Mouse (Mus musculus) MEL (cell line): ENCODE results near the gene Samd8. TPM values are rescaled to one million over a fixed set of nuclear protein-coding genes. Genes with fewer than 3 reads are reported as not detected.

Experiments
- DNase-seq: peaks from one replicate; pipeline ENCODE4 v3.0.0; 2011; ENCODE audit warnings: low read depth, low spot score
- H3K27ac ChIP-seq: 2 replicates; pipeline ENCODE4 v1.5.1; 2012; ENCODE audit warnings: low read depth, mild to moderate bottlenecking, control low read depth, low read length, moderate library complexity; ENCODE audit not compliant: control insufficient read depth
- H3K27me3 ChIP-seq, 2 experiments: fragments of 150-350 bp in 1 of 2; sonication (generic) in 1 of 2; 2 replicates each; pipeline ENCODE4 v1.6.1; 2012; ENCODE audit warnings: low read length in 2 of 2, mild to moderate bottlenecking in 2 of 2, improper control_type of control experiment in 1 of 2, moderate library complexity in 1 of 2; ENCODE audit not compliant: insufficient read depth in 2 of 2, control insufficient read depth in 1 of 2
- H3K36me3 ChIP-seq, 2 experiments: 2 replicates each; pipeline ENCODE4 v1.6.1; 2012 to 2014; ENCODE audit warnings: low read length in 2 of 2, improper control_type of control experiment in 1 of 2, inconsistent platforms in 1 of 2, mild to moderate bottlenecking in 1 of 2; ENCODE audit not compliant: insufficient read depth in 2 of 2, control insufficient read depth in 1 of 2
- H3K4me1 ChIP-seq, 2 experiments: fragments of 150-350 bp in 1 of 2; sonication (generic) in 1 of 2; 2 replicates each; pipeline ENCODE4 v1.6.1; 2012; ENCODE audit warnings: low read length in 2 of 2, improper control_type of control experiment in 1 of 2, mild to moderate bottlenecking in 1 of 2; ENCODE audit not compliant: insufficient read depth in 2 of 2, control insufficient read depth in 1 of 2
- H3K4me3 ChIP-seq, 2 experiments: fragments of 150-350 bp in 1 of 2; sonication (generic) in 1 of 2; 2 replicates each; pipeline ENCODE4 v1.5.1; 2012; ENCODE audit warnings: low read depth in 2 of 2, low read length in 2 of 2, mild to moderate bottlenecking in 2 of 2, moderate library complexity in 2 of 2, control low read depth in 1 of 2, improper control_type of control experiment in 1 of 2; ENCODE audit not compliant: control insufficient read depth in 1 of 2, insufficient read depth in 1 of 2
- H3K79me2 ChIP-seq: 2 replicates; pipeline ENCODE4 v1.6.1; 2012; ENCODE audit warnings: mild to moderate bottlenecking, low read length, moderate library complexity; ENCODE audit not compliant: control insufficient read depth, poor library complexity, insufficient read depth
- H3K9ac ChIP-seq: 2 replicates; pipeline ENCODE4 v1.6.1; 2012; ENCODE audit warnings: low read depth, mild to moderate bottlenecking, control low read depth, low read length, moderate library complexity; ENCODE audit not compliant: control insufficient read depth, poor library complexity, severe bottlenecking
- H3K9me3 ChIP-seq: fragments of 150-350 bp; sonication (generic); replicated peaks from 2 replicates; pipeline ENCODE4 v1.6.1; 2012; ENCODE audit warnings: mild to moderate bottlenecking, low read length, improper control_type of control experiment, moderate library complexity; ENCODE audit not compliant: insufficient read depth
- CHD1 ChIP-seq: IDR thresholded peaks from 2 replicates; pipeline ENCODE4 v1.6.1; 2012; ENCODE audit warnings: low read depth, mild to moderate bottlenecking, inconsistent platforms, low read length, improper control_type of control experiment
- CTCF ChIP-seq, 3 experiments: IDR thresholded peaks in 2 of 3; conservative IDR thresholded peaks in 1 of 3; 2 replicates each; pipeline ENCODE4 v1.5.1; 2011 to 2012; ENCODE audit warnings: low read length in 3 of 3, low read depth in 2 of 3, mild to moderate bottlenecking in 2 of 3, improper control_type of control experiment in 1 of 3, inconsistent platforms in 1 of 3, mixed read lengths in 1 of 3, moderate library complexity in 1 of 3; ENCODE audit not compliant: control insufficient read depth in 1 of 3, insufficient read depth in 1 of 3, poor library complexity in 1 of 3, severe bottlenecking in 1 of 3
- E2F4 ChIP-seq: IDR thresholded peaks from 2 replicates; pipeline ENCODE4 v1.6.1; 2011; ENCODE audit warnings: low read depth, low read length, improper control_type of control experiment, borderline replicate concordance
- ELF1 ChIP-seq: IDR thresholded peaks from 2 replicates; pipeline ENCODE4 v1.6.1; 2014; ENCODE audit warnings: low read depth, mild to moderate bottlenecking, inconsistent platforms, low read length, improper control_type of control experiment, moderate library complexity
- EP300 ChIP-seq, 2 experiments: IDR thresholded peaks; 2 replicates each; pipeline ENCODE4 v1.6.1; 2011; ENCODE audit warnings: improper control_type of control experiment in 2 of 2, low read length in 2 of 2, low read depth in 1 of 2, mild to moderate bottlenecking in 1 of 2
- ETS1 ChIP-seq: IDR thresholded peaks from 2 replicates; pipeline ENCODE4 v1.6.1; 2012; ENCODE audit warnings: low read depth, mild to moderate bottlenecking, inconsistent platforms, low read length, improper control_type of control experiment, moderate library complexity
- GABPA ChIP-seq: IDR thresholded peaks from 2 replicates; pipeline ENCODE4 v1.6.1; 2012; ENCODE audit warnings: low read depth, mild to moderate bottlenecking, inconsistent platforms, low read length, improper control_type of control experiment, moderate library complexity
- KAT2A ChIP-seq: conservative IDR thresholded peaks from 2 replicates; pipeline ENCODE4 v1.6.1; 2012; ENCODE audit warnings: low read depth, low read length, improper control_type of control experiment, inconsistent platforms
- MAFK ChIP-seq: IDR thresholded peaks from 2 replicates; pipeline ENCODE4 v1.6.1; 2011; ENCODE audit warnings: low read depth, mild to moderate bottlenecking, low read length, improper control_type of control experiment, borderline replicate concordance
- MEF2A ChIP-seq: IDR thresholded peaks from 2 replicates; pipeline ENCODE4 v1.6.1; 2014; ENCODE audit warnings: low read depth, mild to moderate bottlenecking, inconsistent platforms, low read length, improper control_type of control experiment; ENCODE audit not compliant: poor library complexity, insufficient replicate concordance, severe bottlenecking; ENCODE audit errors: extremely low read depth
- MXI1 ChIP-seq: IDR thresholded peaks from 2 replicates; pipeline ENCODE4 v1.6.1; 2011; ENCODE audit warnings: mild to moderate bottlenecking, low read depth, low read length, improper control_type of control experiment
- NELFE ChIP-seq: IDR thresholded peaks from 2 replicates; pipeline ENCODE4 v1.6.1; 2011; ENCODE audit warnings: low read depth, low read length, improper control_type of control experiment
- POLR2A ChIP-seq, 2 experiments: IDR thresholded peaks; 2 replicates each; pipeline ENCODE4 v1.6.1; 2011 to 2012; ENCODE audit warnings: low read length in 2 of 2, mild to moderate bottlenecking in 2 of 2, control low read depth in 1 of 2, improper control_type of control experiment in 1 of 2, low read depth in 1 of 2, moderate library complexity in 1 of 2; ENCODE audit not compliant: control insufficient read depth in 1 of 2, insufficient read depth in 1 of 2, poor library complexity in 1 of 2
- POLR2AphosphoS2 ChIP-seq: IDR thresholded peaks from 2 replicates; pipeline ENCODE4 v1.6.1; 2011; ENCODE audit warnings: low read length, improper control_type of control experiment
- RAD21 ChIP-seq: IDR thresholded peaks from 2 replicates; pipeline ENCODE4 v1.6.1; 2011; ENCODE audit warnings: mild to moderate bottlenecking, low read depth, low read length, improper control_type of control experiment
- TAL1 ChIP-seq: IDR thresholded peaks from 2 replicates; pipeline ENCODE4 v1.6.1; 2012; ENCODE audit warnings: mild to moderate bottlenecking, inconsistent platforms, low read length, moderate library complexity, mixed read lengths
- TBP ChIP-seq: IDR thresholded peaks from 2 replicates; pipeline ENCODE4 v1.8.0; 2011; ENCODE audit warnings: low read depth, low read length, improper control_type of control experiment
- TCF12 ChIP-seq: IDR thresholded peaks from 2 replicates; pipeline ENCODE4 v1.6.1; 2014; ENCODE audit warnings: low read depth, mild to moderate bottlenecking, inconsistent platforms, low read length, improper control_type of control experiment, moderate library complexity
- UBTF ChIP-seq: IDR thresholded peaks from 2 replicates; pipeline ENCODE4 v1.6.1; 2012; ENCODE audit warnings: low read depth, mild to moderate bottlenecking, inconsistent platforms, low read length, improper control_type of control experiment, moderate library complexity, borderline replicate concordance; ENCODE audit not compliant: insufficient read depth
- USF1 ChIP-seq: IDR thresholded peaks from 2 replicates; pipeline ENCODE4 v1.6.1; 2014; ENCODE audit warnings: low read depth, mild to moderate bottlenecking, inconsistent platforms, low read length, improper control_type of control experiment, moderate library complexity
- USF2 ChIP-seq, 2 experiments: IDR thresholded peaks; 2 replicates each; pipeline ENCODE4 v1.6.1; 2011 to 2012; ENCODE audit warnings: improper control_type of control experiment in 2 of 2, low read length in 2 of 2, borderline replicate concordance in 1 of 2, inconsistent platforms in 1 of 2, low read depth in 1 of 2, mild to moderate bottlenecking in 1 of 2; ENCODE audit not compliant: insufficient read depth in 1 of 2
- ZC3H11A ChIP-seq: IDR thresholded peaks from 2 replicates; pipeline ENCODE4 v1.6.1; 2012; ENCODE audit warnings: low read depth, mild to moderate bottlenecking, inconsistent platforms, low read length, improper control_type of control experiment
- ZKSCAN1 ChIP-seq: IDR thresholded peaks from 2 replicates; pipeline ENCODE4 v1.6.1; 2012; ENCODE audit warnings: low read depth, mild to moderate bottlenecking, inconsistent platforms, low read length, improper control_type of control experiment, moderate library complexity
- ZMIZ1 ChIP-seq: IDR thresholded peaks from 2 replicates; pipeline ENCODE4 v1.6.1; 2012; ENCODE audit warnings: low read depth, mild to moderate bottlenecking, inconsistent platforms, low read length, improper control_type of control experiment, moderate library complexity
- ZNF384 ChIP-seq: IDR thresholded peaks from 2 replicates; pipeline ENCODE4 v1.6.1; 2012; ENCODE audit warnings: low read depth, mild to moderate bottlenecking, inconsistent platforms, low read length, improper control_type of control experiment
- polyA plus RNA-seq, 2 experiments: library from polyadenylated mRNA; stranded (reverse) in 1 of 2; unstranded in 1 of 2; fragments of >175 nt in 1 of 2; fragments of >200 nt in 1 of 2; gene quantifications; 2 replicates each; pipeline versions ENCODE4 v1.2.1 to v1.2.4; 2012; ENCODE audit warnings: low replicate concordance in 2 of 2, low read depth in 1 of 2; ENCODE audit not compliant: insufficient read length in 2 of 2, insufficient read depth in 1 of 2, missing spikeins in 1 of 2
- total RNA-seq: library from RNA; depleted of rRNA; stranded (reverse); fragments of 300-350 nt; gene quantifications from 2 replicates; pipeline ENCODE4 v1.2.3, GENCODE M21; 2012

The Samd8 gene
- total and polyA plus RNA-seq, 3 experiments: 5.8 to 6.8 TPM; not detected in 1

GRCm38 (mm10) chr14:21719646-21720383 is 30.5 kb upstream of the Samd8 start:
- H3K27me3 ChIP-seq: peaks cover 9 to 19% of the 10 kb centered on the region in 2 experiments
- no peaks in the 10 kb centered on the region for H3K36me3 ChIP-seq
- H3K9ac ChIP-seq: no peak overlapping the region
- no peak overlapping the region for H3K4me3 ChIP-seq
- no peaks in the 10 kb centered on the region for H3K79me2 ChIP-seq
- H3K9me3 ChIP-seq: no peaks in the 10 kb centered on the region
- DNase-seq: no peak
- no peaks in the 10 kb centered on the region; a peak in 1 of 4 replicates for H3K4me1 ChIP-seq
- TF ChIP-seq E2F4: no peak
- no peak for TF ChIP-seq MXI1
- TF ChIP-seq TAL1: no peak
- TF ChIP-seq NELFE: no peak
- no peak for TF ChIP-seq POLR2AphosphoS2
- no peak for TF ChIP-seq GABPA
- no peak for TF ChIP-seq CTCF (IDR thresholded peaks at IDR 0.05 in 2 of 3, conservative IDR thresholded peaks at IDR 0.05 in 1 of 3; ENCODE audit: control insufficient read depth in 1 of 3, insufficient read depth in 1 of 3, low read depth in 2 of 3, low read length in 3 of 3, poor library complexity in 1 of 3, severe bottlenecking in 1 of 3)
- no peak for TF ChIP-seq ZC3H11A
- TF ChIP-seq KAT2A: no peak
- TF ChIP-seq USF2 (IDR thresholded peaks at IDR 0.05; ENCODE audit: borderline replicate concordance in 1 of 2, insufficient read depth in 1 of 2, low read depth in 1 of 2, low read length in 2 of 2): no peak
- no peak for TF ChIP-seq ZKSCAN1
- TF ChIP-seq POLR2A (IDR thresholded peaks at IDR 0.05; ENCODE audit: control insufficient read depth in 1 of 2, insufficient read depth in 1 of 2, low read depth in 1 of 2, low read length in 2 of 2, poor library complexity in 1 of 2): no peak
- no peak for TF ChIP-seq ETS1
- TF ChIP-seq RAD21: no peak
- no peak for TF ChIP-seq ELF1
- no peak for TF ChIP-seq TBP
- TF ChIP-seq ZNF384: no peak
- no peak for TF ChIP-seq USF1
- TF ChIP-seq, all 39 proteins: peak for 0
- no peak overlapping the region for H3K27ac ChIP-seq

DNA sequence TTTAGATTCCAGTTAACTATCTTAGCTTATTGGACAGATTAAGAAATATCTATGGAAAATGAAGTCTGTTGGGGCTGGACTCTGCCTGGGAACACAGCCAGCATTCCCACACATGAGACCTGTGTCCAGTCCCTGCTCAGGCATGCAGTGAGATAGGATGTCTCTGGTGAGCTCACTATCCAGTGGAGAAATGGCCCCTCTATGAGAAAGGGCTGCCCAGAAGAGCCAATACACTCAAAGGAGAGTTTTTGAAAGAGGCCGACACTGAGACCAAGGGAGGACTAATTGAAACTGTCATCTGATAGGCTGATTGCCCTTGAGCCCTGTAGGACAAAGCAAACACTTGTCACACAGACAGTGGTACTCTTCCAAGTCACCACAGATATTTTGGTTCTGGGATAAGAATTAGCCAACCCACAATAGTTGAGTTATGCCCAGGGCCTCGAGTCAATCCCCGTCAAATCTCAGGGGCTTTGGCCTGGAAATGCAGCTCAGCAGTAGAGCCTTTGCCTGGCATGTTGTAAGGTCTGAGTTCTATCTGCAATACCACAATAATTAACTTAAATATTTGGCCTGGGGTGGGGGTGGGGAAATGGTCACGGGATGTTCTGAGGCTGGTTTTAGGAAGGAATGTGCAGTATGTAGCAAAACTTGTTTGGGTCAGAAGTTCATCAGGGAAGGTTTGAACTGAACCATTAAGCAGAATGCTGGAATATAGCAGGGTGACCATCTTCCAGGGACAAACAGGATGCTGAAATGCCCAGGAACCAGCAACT is 29.7 kb upstream of the Samd8 start:
- Histone ChIP-seq H3K9ac (no peak overlapping the region), H3K27ac (no peak overlapping the region), H3K4me1 (no peaks in the 10 kb centered on the region; a peak in 1 of 4 replicates), H3K79me2 (no peaks in the 10 kb centered on the region), H3K36me3 (no peaks in the 10 kb centered on the region), H3K9me3 (no peaks in the 10 kb centered on the region), H3K4me3 (no peak overlapping the region), H3K27me3 (peaks cover 7 to 19% of the 10 kb centered on the region in 2 experiments)
- DNase-seq: no peak
- TF ChIP-seq UBTF: no peak
- TF ChIP-seq E2F4: no peak
- no peak for TF ChIP-seq ZMIZ1
- no peak for TF ChIP-seq CHD1
- no peak for TF ChIP-seq TCF12
- no peak for TF ChIP-seq EP300 (IDR thresholded peaks at IDR 0.05; ENCODE audit: low read depth in 1 of 2, low read length in 2 of 2)
- TF ChIP-seq ZNF384: no peak
- no peak for TF ChIP-seq MAFK
- no peak for TF ChIP-seq ZC3H11A
- no peak for TF ChIP-seq USF2 (IDR thresholded peaks at IDR 0.05; ENCODE audit: borderline replicate concordance in 1 of 2, insufficient read depth in 1 of 2, low read depth in 1 of 2, low read length in 2 of 2)
- TF ChIP-seq ZKSCAN1: no peak
- no peak for TF ChIP-seq MEF2A
